Mouse (Mus musculus) midbrain, embryonic 16.5 days (tissue): ENCODE measurements around the gene A730009L09Rik. TPM values are rescaled to one million over a fixed set of nuclear protein-coding genes. Genes with fewer than 3 reads are reported as not detected.

Experiments used
- ATAC-seq: fragments of 200-750 bp; cut with Nextera tagmentation; 2 replicates; pipeline ENCODE4 v1.8.0; 2017; ENCODE audit warnings: moderate TSS enrichment
- H3K27ac ChIP-seq: fragments of 300-500 bp; sonication (generic); 2 replicates; pipeline ENCODE4 v1.5.1; 2014; ENCODE audit warnings: mild to moderate bottlenecking, low read length, mixed read lengths
- H3K27me3 ChIP-seq: fragments of 300-500 bp; sonication (generic); 2 replicates; pipeline ENCODE4 v1.6.1; 2014; ENCODE audit warnings: low read depth, low read length, mixed read lengths; ENCODE audit not compliant: control insufficient read depth, insufficient read depth
- H3K36me3 ChIP-seq: fragments of 300-500 bp; sonication (generic); 2 replicates; pipeline ENCODE4 v1.6.1; 2014; ENCODE audit warnings: mild to moderate bottlenecking, low read length, moderate library complexity, mixed read lengths; ENCODE audit not compliant: control insufficient read depth, insufficient read depth
- H3K4me1 ChIP-seq: fragments of 300-500 bp; sonication (generic); 2 replicates; pipeline ENCODE4 v1.6.1; 2014; ENCODE audit warnings: mild to moderate bottlenecking, low read length, mixed read lengths; ENCODE audit not compliant: control insufficient read depth, insufficient read depth
- H3K4me2 ChIP-seq: fragments of 300-500 bp; sonication (generic); 2 replicates; pipeline ENCODE4 v1.6.1; 2014; ENCODE audit warnings: mild to moderate bottlenecking, low read length, mixed read lengths
- H3K4me3 ChIP-seq: fragments of 300-500 bp; sonication (generic); 2 replicates; pipeline ENCODE4 v1.5.1; 2014; ENCODE audit warnings: low read depth, mild to moderate bottlenecking, low read length, moderate library complexity, mixed read lengths
- H3K9ac ChIP-seq: fragments of 300-500 bp; sonication (generic); 2 replicates; pipeline ENCODE4 v1.6.1; 2014; ENCODE audit warnings: low read depth, low read length, mixed read lengths
- H3K9me3 ChIP-seq: fragments of 300-500 bp; sonication (generic); replicated peaks from 2 replicates; pipeline ENCODE4 v1.6.1; 2014; ENCODE audit warnings: mild to moderate bottlenecking, low read length, mixed read lengths; ENCODE audit not compliant: control insufficient read depth, poor library complexity, severe bottlenecking
- WGBS: fragments of 180-500 bp; shearing (Covaris S2); extraction: QIAGEN DNeasy Blood & Tissue Kit; methylation state at CpG from one replicate; pipeline ENCODE4 v1.1.7; 2014; 5-methylcytosine and 5-hydroxymethylcytosine counted together
- polyA plus RNA-seq: library from polyadenylated mRNA; unstranded; fragments of >200 nt; fragmentation: Nextera tagmentation; extraction: Ambion mirVana; gene quantifications from 2 replicates; pipeline ENCODE4 v1.2.1, GENCODE M21; 2015

The A730009L09Rik gene
- 0.08 TPM in 1 of 2 replicates, not detected in the other for polyA plus RNA-seq

DNA sequence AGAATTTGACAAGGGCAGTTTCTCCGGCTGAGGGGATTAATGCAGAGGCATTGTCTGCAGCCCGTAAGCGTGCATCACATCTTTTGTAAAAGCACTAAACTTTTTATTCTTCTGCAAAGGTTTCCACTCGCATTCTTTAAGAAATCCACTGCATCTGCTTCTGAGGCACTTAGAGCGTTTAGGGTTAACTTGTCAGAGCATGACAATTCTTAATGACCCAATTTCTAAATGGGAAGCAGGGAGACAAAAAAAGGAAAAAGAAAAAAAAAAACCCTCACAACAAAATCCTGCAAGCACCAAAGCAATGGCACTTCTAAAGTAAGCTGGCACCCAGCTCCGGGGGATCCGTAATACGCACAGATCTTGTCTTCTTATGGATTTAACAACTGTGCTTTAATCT lies at the start of gene A730009L09Rik:
Gene A730009L09Rik (plus strand): TSS at position 301 of the 400 bp plus-strand sequence.
- peak within 1 kb of the TSS; percentile 11; the same call in 1 of the 2 replicates for H3K4me3 ChIP-seq
- ATAC-seq, result no peak
- WGBS, result 7% methylated on average over 8 of the region's 8 CpGs
- H3K9ac ChIP-seq, result no peak within 1 kb of the TSS
- no peaks in the 10 kb centered on the region for H3K36me3 ChIP-seq
- no peaks in the 10 kb centered on the region for H3K9me3 ChIP-seq
- peaks cover 3% of the 10 kb centered on the region for H3K4me1 ChIP-seq
- no peak within 1 kb of the TSS for H3K27ac ChIP-seq
- peak within 1 kb of the TSS; percentile 44 for H3K4me2 ChIP-seq
- no peaks in the 10 kb centered on the region for H3K27me3 ChIP-seq

DNA sequence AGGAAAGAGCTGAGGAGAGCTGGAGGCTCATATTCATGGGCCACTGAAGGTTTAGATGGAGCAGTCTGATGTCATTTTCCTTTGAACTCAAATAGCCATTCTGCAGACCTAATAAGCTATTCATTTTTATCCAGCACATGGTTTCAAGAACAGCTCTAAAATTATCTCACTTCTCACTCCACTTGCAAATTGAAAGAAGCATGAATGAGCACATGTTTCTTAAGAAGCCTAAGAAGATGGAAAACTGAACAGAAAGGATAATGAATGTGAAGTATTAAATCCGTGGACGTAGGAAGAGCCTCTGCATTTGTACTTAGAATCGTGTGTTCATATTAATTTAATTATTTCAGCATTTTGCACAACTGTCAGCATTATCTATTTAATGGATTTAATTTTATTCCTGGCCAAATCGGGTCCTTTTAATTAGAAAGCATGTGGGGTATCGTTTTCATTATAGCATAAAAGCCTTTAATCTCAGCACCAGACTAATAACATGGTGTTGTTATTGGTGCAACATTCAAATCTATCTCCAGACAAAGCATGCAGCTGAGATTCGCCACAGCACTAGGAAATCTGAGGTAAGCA lies 49.2 kb upstream of the A730009L09Rik start:
- no peaks in the 10 kb centered on the region for H3K36me3 ChIP-seq
- no peak overlapping the region for H3K9ac ChIP-seq
- no peaks in the 10 kb centered on the region for H3K27me3 ChIP-seq
- no peak overlapping the region for H3K4me3 ChIP-seq
- no peak for ATAC-seq
- H3K9me3 ChIP-seq, result no peaks in the 10 kb centered on the region
- H3K27ac ChIP-seq, result no peak overlapping the region
- no peak overlapping the region for H3K4me2 ChIP-seq
- 60% methylated on average over 6 of the region's 6 CpGs for WGBS
- H3K4me1 ChIP-seq, result no peaks in the 10 kb centered on the region

DNA sequence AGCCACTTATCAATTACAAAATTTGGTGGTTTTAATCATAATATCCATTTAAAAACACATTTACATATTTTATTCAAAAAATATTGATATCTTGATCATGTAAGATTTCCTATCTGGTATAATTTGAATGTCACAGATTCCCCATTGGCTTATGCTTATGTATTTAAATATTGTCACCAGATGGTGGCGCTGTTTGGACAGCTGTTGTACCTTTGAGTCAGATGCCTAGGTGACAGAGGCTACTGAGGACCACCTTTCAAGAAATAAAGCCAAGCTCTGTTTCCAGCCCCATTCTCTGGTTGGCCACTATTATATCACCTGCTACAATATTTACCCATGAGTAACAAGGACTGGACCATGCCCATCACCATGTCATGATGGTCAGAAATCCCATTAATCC lies 46.0 kb upstream of the A730009L09Rik start:
- Histone ChIP-seq H3K4me2 (no peak overlapping the region), H3K27ac (no peak overlapping the region), H3K36me3 (no peaks in the 10 kb centered on the region), H3K4me1 (no peaks in the 10 kb centered on the region), H3K9ac (no peak overlapping the region), H3K4me3 (no peak overlapping the region), H3K9me3 (no peaks in the 10 kb centered on the region), H3K27me3 (no peaks in the 10 kb centered on the region)
- no peak for ATAC-seq
- 6% methylated on average over 1 of the region's 1 CpGs for WGBS

DNA sequence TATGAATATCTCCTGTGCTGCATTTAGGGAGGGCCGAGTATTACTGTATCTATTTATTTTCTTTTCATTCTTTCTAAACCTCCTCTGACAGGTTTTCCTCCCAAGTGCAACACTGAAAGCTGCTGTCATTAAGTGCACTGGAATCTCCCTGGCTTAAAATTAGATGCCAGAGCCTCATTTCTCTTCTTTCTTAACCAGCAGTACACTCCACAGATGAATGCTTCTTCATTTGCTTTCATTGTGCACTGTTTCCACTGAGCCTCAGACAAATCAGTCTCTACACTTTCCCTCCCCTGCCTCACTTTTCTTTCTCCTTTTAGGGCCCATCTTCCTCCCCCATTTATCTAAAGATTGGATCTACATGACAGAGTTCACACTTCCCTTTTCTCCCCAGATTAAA lies 44.9 kb upstream of the A730009L09Rik start:
- Histone ChIP-seq H3K27me3 (no peaks in the 10 kb centered on the region), H3K4me1 (no peaks in the 10 kb centered on the region), H3K9ac (no peak overlapping the region), H3K4me3 (no peak overlapping the region), H3K36me3 (no peaks in the 10 kb centered on the region), H3K9me3 (no peaks in the 10 kb centered on the region), H3K27ac (no peak overlapping the region), H3K4me2 (no peak overlapping the region)
- WGBS, result 74% methylated on average over 1 of the region's 1 CpGs
- ATAC-seq, result no peak

DNA sequence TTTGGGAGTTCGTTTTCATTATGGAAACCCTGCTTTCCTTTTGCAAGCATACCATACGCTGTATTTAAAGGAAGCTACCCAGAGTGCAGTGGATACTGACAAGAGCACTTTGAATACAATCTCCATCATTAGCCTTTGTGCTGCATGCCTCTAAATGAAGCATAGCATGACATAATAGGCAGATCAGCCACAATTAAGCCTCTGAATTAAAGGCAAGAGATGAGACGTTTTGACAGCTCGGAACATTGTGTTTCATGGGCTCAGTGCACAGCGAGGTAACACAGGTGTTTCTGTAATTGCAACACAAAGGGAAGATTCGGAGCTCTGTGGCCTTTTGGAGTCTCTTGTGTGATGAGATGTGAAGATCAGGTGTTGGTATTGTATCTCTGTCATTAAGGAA lies 41.5 kb upstream of the A730009L09Rik start:
- no peak overlapping the region for H3K9ac ChIP-seq
- no peaks in the 10 kb centered on the region for H3K27me3 ChIP-seq
- 59% methylated on average over 6 of the region's 6 CpGs for WGBS
- no peaks in the 10 kb centered on the region for H3K36me3 ChIP-seq
- H3K4me3 ChIP-seq, result no peak overlapping the region
- no peak overlapping the region for H3K27ac ChIP-seq
- no peaks in the 10 kb centered on the region for H3K9me3 ChIP-seq
- no peak overlapping the region for H3K4me2 ChIP-seq
- no peaks in the 10 kb centered on the region for H3K4me1 ChIP-seq
- no peak for ATAC-seq

DNA sequence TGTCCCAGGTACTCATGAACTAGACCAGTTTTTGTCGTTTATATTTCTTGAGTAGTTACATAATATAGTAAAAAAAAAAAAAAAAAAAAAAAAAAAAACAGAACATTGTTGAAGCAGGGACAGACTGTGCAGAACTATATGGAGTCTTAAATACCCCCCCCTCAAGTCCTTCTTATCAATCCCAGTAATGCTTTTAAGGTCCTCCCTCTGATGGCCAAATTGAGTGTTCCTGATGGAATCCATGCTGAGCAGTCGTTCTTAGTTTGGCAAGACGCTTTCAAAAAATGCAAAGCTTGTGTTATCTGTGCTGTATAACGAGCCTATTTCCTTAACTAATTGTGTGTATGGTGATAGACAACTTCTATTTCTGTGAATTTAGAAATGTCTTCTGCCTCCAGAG lies 40.2 kb upstream of the A730009L09Rik start:
- H3K27ac ChIP-seq, result no peak overlapping the region
- H3K9me3 ChIP-seq, result no peaks in the 10 kb centered on the region
- H3K4me3 ChIP-seq, result no peak overlapping the region
- H3K27me3 ChIP-seq, result no peaks in the 10 kb centered on the region
- no peaks in the 10 kb centered on the region for H3K4me1 ChIP-seq
- H3K36me3 ChIP-seq, result no peaks in the 10 kb centered on the region
- H3K4me2 ChIP-seq, result no peak overlapping the region
- no peak overlapping the region for H3K9ac ChIP-seq
- ATAC-seq, result no peak
- WGBS, result 79% methylated on average over 4 of the region's 4 CpGs

DNA sequence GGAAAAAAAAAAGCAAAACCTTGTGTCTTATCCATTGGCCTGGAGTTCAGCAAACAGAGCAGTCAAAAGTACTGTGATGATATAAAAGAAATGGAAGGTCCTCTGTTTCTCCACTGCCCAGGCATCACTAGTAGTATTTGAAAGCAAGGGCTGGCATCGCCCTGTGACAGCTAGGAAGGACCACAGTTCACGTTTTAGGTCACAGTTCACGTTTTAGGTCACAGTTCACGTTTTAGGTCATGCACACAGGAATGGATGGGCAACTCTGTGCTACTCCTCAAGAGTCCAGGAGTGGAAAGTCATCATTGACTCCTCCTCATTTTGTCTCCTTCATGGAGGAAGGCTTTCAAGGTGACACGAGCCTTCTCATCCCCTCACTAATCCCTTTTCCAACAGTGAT lies 38.0 kb upstream of the A730009L09Rik start:
- no peaks in the 10 kb centered on the region for H3K36me3 ChIP-seq
- H3K9ac ChIP-seq, result no peak overlapping the region
- WGBS, result 87% methylated on average over 5 of the region's 5 CpGs
- no peak overlapping the region for H3K4me2 ChIP-seq
- H3K4me3 ChIP-seq, result no peak overlapping the region
- H3K9me3 ChIP-seq, result no peaks in the 10 kb centered on the region
- H3K4me1 ChIP-seq, result no peaks in the 10 kb centered on the region
- no peaks in the 10 kb centered on the region for H3K27me3 ChIP-seq
- H3K27ac ChIP-seq, result no peak overlapping the region
- no peak for ATAC-seq

DNA sequence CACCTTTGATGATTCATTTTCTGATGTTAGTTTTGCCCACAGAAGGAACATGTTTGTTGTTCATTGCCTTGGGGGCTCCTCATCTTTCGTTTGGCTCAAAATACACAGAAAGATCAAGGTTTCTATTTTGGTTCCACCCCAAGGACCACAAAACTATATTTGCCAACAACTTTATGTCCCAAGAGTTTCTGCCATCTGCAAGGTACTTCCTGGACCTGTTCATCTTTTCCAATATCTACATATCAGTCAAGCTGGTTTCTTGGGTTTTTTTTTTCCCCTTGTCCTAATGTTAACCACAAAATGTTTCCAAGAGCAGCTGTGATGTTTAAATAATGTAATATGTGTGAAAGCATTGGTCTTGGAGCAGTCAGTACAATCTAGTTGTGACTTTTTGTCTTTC lies 37.4 kb upstream of the A730009L09Rik start:
- 92% methylated on average over 1 of the region's 1 CpGs for WGBS

DNA sequence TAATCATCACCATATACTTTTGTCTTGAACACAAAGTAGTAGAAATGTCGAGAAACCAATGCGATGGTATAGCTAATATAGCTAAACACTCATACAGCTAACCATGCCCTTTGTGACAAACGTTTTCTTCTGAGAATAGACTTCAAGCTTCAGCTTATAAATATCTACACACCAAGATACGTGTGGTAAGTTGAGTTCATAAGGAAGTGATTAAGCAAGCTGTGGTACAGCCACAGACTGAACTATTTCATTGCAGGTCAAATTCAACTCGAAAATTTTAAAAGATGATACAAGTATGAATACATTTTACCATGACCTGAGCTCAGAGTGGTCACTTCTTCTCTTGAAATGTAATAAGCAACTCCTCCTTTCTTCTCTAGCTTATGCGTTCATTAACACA lies 37.0 kb upstream of the A730009L09Rik start:
- no peaks in the 10 kb centered on the region for H3K36me3 ChIP-seq
- H3K27me3 ChIP-seq, result no peaks in the 10 kb centered on the region
- no peak for ATAC-seq
- H3K9ac ChIP-seq, result no peak overlapping the region
- H3K4me1 ChIP-seq, result no peaks in the 10 kb centered on the region
- H3K9me3 ChIP-seq, result no peaks in the 10 kb centered on the region
- no peak overlapping the region for H3K27ac ChIP-seq
- WGBS, result 85% methylated on average over 6 of the region's 6 CpGs
- H3K4me2 ChIP-seq, result no peak overlapping the region
- no peak overlapping the region for H3K4me3 ChIP-seq

More for the DNA sequence above, 37.4 kb upstream of the A730009L09Rik start:
- no peak overlapping the region for H3K27ac ChIP-seq
- no peak overlapping the region for H3K4me3 ChIP-seq
- no peak for ATAC-seq
- no peaks in the 10 kb centered on the region for H3K9me3 ChIP-seq
- H3K4me2 ChIP-seq, result no peak overlapping the region
- H3K36me3 ChIP-seq, result no peaks in the 10 kb centered on the region
- no peaks in the 10 kb centered on the region for H3K27me3 ChIP-seq
- no peak overlapping the region for H3K9ac ChIP-seq
- H3K4me1 ChIP-seq, result no peaks in the 10 kb centered on the region
